Mouse (Mus musculus): ENCODE results near the gene Pacsin1. TPM values are rescaled to one million over a fixed set of nuclear protein-coding genes. Genes with fewer than 3 reads are reported as not detected.

The Pacsin1 gene
- polyA plus RNA-seq, 1 experiment from 2014 or later = 1.5 TPM

DNA sequence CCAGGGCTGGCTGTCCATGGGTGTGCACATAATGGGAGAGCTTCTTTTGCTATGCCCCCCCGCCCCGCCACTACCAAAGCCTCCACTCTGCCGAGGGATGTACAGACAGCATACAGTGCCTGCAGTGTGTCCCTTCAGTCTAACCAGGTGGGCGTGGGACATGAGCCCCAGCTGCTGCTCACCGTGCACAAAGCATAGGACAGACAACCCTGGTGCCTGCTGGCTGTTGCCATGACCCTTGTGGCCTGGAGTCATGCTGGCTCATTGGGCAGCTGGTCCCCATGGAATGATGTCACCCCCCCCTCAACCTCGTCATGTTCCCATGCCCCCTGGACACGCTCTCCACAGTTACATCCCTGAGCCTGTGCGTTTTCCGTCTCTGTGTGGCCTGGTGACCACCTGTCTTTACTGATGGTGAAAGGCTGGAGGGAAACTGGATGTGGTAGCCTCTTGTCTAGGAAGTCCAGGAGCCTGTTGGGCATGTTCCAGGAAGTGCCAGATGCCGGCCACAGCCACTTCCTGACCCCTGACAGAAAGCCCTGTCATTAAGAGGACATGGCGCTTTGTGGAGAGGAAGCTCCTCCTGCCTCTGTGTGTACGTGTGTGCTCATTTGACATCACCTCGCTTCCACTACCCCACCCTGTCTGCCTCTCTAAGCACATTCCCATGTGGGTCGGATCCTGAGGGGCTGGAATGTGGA, 35.8 kb downstream of the Pacsin1 start:
- no peak for ATAC-seq (replicated peaks; ENCODE audit: low FRiP score)
- peaks cover 27% of the 10 kb centered on the region for H3K27me3 ChIP-seq
- peaks cover 5% of the 10 kb centered on the region for H3K4me1 ChIP-seq
- no peak overlapping the region for H3K4me2 ChIP-seq
- H3K9me3 ChIP-seq (replicated peaks) = no peaks in the 10 kb centered on the region
- H3K36me3 ChIP-seq = no peaks in the 10 kb centered on the region
- no peak overlapping the region for H3K27ac ChIP-seq
- no peak overlapping the region for H3K9ac ChIP-seq
- WGBS = 66% methylated on average over 13 of the region's 14 CpGs
- H3K4me3 ChIP-seq (replicated peaks) = no peak overlapping the region

DNA sequence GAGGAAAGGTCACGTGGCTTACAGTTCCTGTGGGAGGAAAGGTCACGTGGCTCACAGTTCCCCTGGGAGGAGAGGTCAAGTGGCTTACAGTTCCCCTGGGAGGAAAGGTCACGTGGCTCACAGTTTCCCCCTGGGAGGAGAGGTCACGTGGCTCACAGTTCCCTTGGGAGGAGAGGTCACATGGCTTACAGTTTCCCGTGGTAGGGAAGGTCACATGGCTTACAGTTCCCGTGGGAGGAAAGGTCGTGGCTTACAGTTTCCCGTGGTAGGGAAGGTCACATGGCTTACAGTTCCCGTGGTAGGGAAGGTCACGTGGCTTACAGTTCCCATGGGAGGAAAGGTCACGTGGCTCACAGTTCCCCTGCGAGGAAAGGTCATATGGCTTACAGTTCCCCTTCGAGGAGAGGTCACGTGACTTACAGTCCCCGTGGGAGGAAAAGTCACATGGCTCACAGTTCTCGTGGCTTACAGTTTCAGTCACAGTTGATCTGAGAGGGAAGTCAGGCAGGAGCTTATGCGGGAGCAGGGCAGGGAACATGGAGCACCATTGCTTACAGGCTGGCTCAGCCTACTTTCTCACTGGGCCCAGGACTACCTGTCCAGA, 44.4 kb downstream of the Pacsin1 start:
- peaks cover 23% of the 10 kb centered on the region for H3K4me1 ChIP-seq
- no peak overlapping the region for H3K4me3 ChIP-seq (replicated peaks)
- H3K9ac ChIP-seq = no peak overlapping the region
- H3K27me3 ChIP-seq = no peaks in the 10 kb centered on the region
- no peaks in the 10 kb centered on the region for H3K36me3 ChIP-seq
- 85% methylated on average over 17 of the region's 17 CpGs for WGBS
- peaks cover 4% of the 10 kb centered on the region; the same call in 1 of the 2 replicates for H3K9me3 ChIP-seq (replicated peaks)
- no peak overlapping the region for H3K27ac ChIP-seq
- no peak for ATAC-seq (replicated peaks; ENCODE audit: low FRiP score)
- no peak overlapping the region for H3K4me2 ChIP-seq

DNA sequence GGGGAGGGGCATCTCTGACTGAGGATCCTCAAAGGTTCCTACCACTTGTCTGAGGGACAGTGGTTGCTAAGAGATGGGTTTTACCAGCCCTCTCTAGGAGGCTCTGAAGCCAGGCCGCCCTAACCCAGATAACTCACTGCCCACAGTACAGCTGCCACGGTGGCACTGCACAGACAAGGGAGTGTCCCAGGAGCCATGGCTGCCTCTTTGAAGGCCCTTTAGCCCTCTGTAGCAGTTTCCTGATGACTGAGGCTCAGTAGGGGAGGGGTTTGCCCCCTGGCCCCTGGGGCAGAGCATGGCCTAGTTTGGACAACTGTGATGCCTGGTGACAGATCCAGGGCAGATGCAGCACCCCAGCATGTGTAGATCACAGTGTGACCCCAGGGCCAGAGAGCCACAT, 45.5 kb downstream of the Pacsin1 start:
- H3K36me3 ChIP-seq = no peaks in the 10 kb centered on the region
- H3K9ac ChIP-seq = no peak overlapping the region
- H3K4me1 ChIP-seq = peaks cover 24% of the 10 kb centered on the region
- no peak for ATAC-seq (replicated peaks; ENCODE audit: low FRiP score)
- WGBS = 65% methylated on average over 2 of the region's 2 CpGs
- H3K27ac ChIP-seq = no peak overlapping the region
- H3K27me3 ChIP-seq = peaks cover 2% of the 10 kb centered on the region; the same call in 1 of the 2 replicates
- H3K4me3 ChIP-seq (replicated peaks) = no peak overlapping the region
- H3K9me3 ChIP-seq (replicated peaks) = peaks cover 4% of the 10 kb centered on the region; the same call in 1 of the 2 replicates
- H3K4me2 ChIP-seq = no peak overlapping the region

DNA sequence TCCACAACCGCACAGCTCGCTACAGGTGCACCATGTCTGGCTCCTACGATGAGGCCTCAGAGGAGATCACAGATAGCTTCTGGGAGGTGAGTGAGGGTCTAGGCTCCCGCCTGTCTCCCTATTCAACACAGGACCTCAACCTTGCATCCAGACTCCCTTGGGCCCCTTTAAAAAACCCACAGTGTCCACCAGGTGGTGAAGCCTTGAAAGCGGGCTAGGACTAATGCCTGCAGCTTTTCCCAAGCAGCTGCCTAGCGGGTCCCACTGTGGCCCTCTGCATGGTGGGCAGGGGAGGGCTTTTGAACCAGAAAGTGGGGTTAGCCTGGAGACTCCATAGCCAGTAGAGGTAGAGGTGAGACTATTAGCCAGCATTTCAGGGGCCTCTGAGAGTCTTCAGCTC, 46.5 kb downstream of the Pacsin1 start:
- 75% methylated on average over 6 of the region's 6 CpGs for WGBS
- no peak for ATAC-seq (replicated peaks; ENCODE audit: low FRiP score)
- Histone ChIP-seq H3K27ac (no peak overlapping the region), H3K27me3 (peaks cover 11% of the 10 kb centered on the region), H3K4me2 (no peak overlapping the region), H3K36me3 (no peaks in the 10 kb centered on the region), H3K9me3 (replicated peaks) (peaks cover 4% of the 10 kb centered on the region; the same call in 1 of the 2 replicates), H3K4me3 (replicated peaks) (no peak overlapping the region), H3K9ac (no peak overlapping the region), H3K4me1 (peaks cover 27% of the 10 kb centered on the region)

DNA sequence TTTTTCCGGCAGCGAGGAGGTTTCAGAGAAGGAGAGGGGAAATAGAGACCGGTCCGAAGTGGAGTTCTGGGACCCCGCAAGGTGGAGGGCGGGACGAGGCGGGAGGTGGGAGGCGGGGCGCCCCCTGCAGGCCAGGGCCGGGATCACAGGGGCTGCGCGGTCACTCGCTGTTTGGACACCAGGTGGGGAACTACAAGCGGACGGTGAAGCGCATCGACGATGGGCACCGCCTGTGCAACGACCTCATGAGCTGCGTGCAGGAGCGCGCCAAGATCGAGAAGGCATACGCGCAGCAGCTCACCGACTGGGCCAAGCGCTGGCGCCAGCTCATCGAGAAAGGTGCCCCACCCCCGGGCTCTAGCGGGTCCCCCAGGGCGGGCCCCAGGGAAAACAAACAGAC, 47.2 kb downstream of the Pacsin1 start:
- Histone ChIP-seq H3K27me3 (peaks cover 17% of the 10 kb centered on the region), H3K36me3 (no peaks in the 10 kb centered on the region), H3K9me3 (replicated peaks) (peaks cover 4% of the 10 kb centered on the region; the same call in 1 of the 2 replicates), H3K4me1 (peaks cover 27% of the 10 kb centered on the region), H3K4me2 (peak overlapping the region; percentile 67), H3K9ac (0 out of 2 replicates have a peak overlapping the region, but pooled peaks have one; percentile 1), H3K4me3 (replicated peaks) (peak overlapping the region; percentile 33), H3K27ac (no peak overlapping the region)
- ATAC-seq (replicated peaks; ENCODE audit: low FRiP score) = peak; percentile 43; the same call in 1 of the 2 replicates
- 3% methylated on average over 33 of the region's 34 CpGs for WGBS

DNA sequence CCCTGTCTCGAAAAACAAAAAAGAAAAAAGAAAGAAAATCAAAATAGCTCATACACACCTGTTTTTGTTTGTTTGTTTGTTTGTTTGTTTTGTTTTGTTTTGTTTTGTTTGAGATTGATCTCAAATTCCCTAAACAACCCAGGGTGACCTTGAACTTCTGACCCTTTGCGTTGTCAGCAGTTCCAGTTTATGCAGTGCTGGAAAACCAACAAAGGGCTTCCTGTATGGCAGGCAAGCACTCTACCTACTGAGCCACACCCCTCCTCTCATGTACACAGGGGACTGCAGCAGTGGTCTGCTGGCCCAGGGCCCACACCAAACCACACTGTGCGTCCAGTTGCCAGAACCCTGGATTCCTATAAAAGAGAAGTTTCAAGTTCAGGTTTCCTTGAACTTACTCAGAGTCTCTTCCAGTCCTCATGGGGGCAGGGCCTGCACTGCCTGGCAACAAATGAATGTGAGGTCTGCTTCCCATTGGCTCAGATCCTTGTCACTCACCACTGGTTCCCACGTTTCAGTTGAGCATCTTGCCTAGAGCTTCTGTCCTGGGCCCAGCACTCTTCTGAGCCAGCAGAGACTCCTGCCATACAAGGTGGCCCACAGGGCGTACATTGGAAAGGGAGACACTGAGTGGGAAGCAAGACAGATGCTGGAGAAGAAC, 48.8 kb downstream of the Pacsin1 start:
- no peak overlapping the region for H3K4me3 ChIP-seq (replicated peaks)
- H3K9ac ChIP-seq = no peak overlapping the region
- H3K4me2 ChIP-seq = no peak overlapping the region
- peaks cover 41% of the 10 kb centered on the region for H3K4me1 ChIP-seq
- no peaks in the 10 kb centered on the region for H3K36me3 ChIP-seq
- H3K9me3 ChIP-seq (replicated peaks) = no peaks in the 10 kb centered on the region
- peaks cover 19% of the 10 kb centered on the region for H3K27me3 ChIP-seq
- H3K27ac ChIP-seq = no peak overlapping the region
- 63% methylated on average over 5 of the region's 5 CpGs for WGBS
- no peak for ATAC-seq (replicated peaks; ENCODE audit: low FRiP score)

DNA sequence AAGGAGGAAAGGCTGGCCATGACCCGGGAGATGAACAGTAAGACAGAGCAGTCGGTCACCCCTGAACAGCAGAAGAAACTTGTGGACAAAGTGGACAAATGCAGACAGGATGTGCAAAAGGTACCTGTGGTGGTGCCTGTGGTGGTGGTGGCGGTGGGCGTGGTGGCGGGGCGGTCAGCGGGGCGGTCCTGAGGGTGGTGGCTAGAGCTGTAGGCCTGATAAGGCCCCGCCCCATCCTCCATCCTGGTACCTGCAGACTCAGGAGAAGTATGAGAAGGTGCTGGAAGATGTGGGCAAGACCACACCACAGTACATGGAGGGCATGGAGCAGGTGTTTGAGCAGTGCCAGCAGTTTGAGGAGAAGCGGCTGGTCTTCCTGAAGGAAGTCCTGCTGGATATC, 50.4 kb downstream of the Pacsin1 start:
- WGBS = 47% methylated on average over 10 of the region's 10 CpGs
- no peak overlapping the region for H3K4me2 ChIP-seq
- no peak overlapping the region for H3K4me3 ChIP-seq (replicated peaks)
- no peaks in the 10 kb centered on the region for H3K9me3 ChIP-seq (replicated peaks)
- H3K27ac ChIP-seq = no peak overlapping the region
- H3K4me1 ChIP-seq = peaks cover 44% of the 10 kb centered on the region
- ATAC-seq (replicated peaks; ENCODE audit: low FRiP score) = no peak
- no peak overlapping the region for H3K9ac ChIP-seq
- H3K36me3 ChIP-seq = no peaks in the 10 kb centered on the region
- peaks cover 20% of the 10 kb centered on the region for H3K27me3 ChIP-seq

DNA sequence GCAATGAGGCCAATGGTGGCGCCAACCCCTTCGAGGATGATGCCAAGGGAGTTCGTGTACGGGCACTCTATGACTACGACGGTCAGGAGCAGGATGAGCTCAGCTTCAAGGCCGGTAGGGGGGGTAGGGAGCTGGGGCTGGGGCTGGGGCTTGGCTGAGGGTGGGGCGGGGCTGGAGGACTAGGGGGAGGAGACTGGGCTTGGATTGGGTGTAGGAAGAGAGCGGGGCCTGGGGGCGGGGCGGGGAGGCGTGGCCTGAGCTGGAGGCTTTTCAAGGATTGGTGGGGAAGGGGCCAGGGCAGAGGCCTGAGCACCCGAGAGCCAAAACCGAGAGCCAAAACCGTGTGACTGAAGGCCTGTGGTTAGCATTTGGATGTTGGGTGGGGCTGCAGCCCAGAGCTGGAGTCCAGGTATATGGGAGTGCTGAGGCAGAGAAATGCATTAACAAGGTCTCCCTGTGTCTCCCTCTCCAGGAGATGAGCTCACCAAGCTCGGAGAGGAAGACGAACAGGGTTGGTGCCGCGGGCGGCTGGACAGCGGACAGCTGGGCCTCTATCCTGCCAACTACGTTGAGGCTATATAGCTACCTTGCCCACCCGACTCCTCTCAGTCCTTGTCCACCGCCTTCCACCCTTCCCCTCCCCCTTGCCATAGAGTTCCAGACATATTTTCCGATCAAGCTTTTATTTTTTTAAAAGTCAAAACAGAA, 52.8 kb downstream of the Pacsin1 start:
- ATAC-seq (replicated peaks; ENCODE audit: low FRiP score) = peak; percentile 90
- Histone ChIP-seq H3K27ac (no peak overlapping the region; the same call in 1 of the 2 replicates), H3K9me3 (replicated peaks) (no peaks in the 10 kb centered on the region), H3K9ac (0 out of 2 replicates have a peak overlapping the region, but pooled peaks have one; percentile 12), H3K27me3 (peaks cover 20% of the 10 kb centered on the region), H3K4me1 (peaks cover 22% of the 10 kb centered on the region), H3K4me3 (replicated peaks) (peak overlapping the region; percentile 39), H3K36me3 (no peaks in the 10 kb centered on the region), H3K4me2 (peak overlapping the region; percentile 72)
- 5% methylated on average over 25 of the region's 25 CpGs for WGBS

DNA sequence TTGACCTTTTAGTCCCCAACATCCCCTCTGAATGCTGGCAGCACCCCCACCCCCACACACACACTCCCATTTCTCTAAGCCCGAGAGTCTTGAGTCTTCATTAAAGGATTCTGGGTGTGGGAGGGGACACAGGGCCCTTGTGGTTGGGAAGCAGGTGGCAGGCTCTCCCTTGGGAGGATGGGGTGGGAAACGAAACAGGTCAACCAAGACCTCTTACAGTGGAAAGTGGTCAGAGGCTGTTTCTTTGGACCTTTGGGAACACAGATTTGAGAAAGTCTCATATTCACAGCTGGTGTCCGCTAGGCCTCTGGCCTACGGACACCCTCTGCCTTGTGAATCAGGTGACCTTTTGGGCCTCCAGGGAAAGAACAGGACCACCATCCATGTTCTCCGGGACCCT, 54.3 kb downstream of the Pacsin1 start:
- Histone ChIP-seq H3K4me3 (replicated peaks) (no peak overlapping the region), H3K4me2 (no peak overlapping the region), H3K36me3 (no peaks in the 10 kb centered on the region), H3K27ac (no peak overlapping the region), H3K4me1 (peaks cover 21% of the 10 kb centered on the region), H3K27me3 (peaks cover 20% of the 10 kb centered on the region), H3K9ac (no peak overlapping the region), H3K9me3 (replicated peaks) (no peaks in the 10 kb centered on the region)
- 69% methylated on average over 5 of the region's 5 CpGs for WGBS
- no peak for ATAC-seq (replicated peaks; ENCODE audit: low FRiP score)

DNA sequence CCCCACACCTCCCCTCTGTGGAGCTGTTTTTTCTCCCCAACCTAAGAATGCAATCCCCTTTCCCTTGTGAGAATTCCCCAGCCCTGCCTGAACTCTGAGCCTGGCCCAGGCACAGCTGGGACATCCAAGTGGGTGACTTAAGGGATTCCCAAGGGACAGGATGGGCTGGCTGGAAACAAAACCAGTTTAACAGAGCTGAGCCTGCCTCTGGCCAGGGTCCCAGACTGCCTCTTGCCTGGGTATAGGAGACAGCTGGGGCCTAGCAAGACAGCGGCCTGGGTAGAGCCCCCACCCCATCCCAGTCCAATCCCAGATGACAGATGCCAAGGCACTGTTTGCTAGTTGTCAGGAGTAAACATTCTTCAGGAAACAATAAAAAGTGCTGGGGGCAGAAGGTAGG, 57.5 kb downstream of the Pacsin1 start:
- WGBS = 58% methylated on average over 1 of the region's 1 CpGs
- ATAC-seq (replicated peaks; ENCODE audit: low FRiP score) = no peak
- Histone ChIP-seq H3K36me3 (no peaks in the 10 kb centered on the region), H3K4me2 (no peak overlapping the region), H3K4me3 (replicated peaks) (no peak overlapping the region), H3K27me3 (peaks cover 4% of the 10 kb centered on the region; the same call in 1 of the 2 replicates), H3K4me1 (peaks cover 26% of the 10 kb centered on the region), H3K9me3 (replicated peaks) (no peaks in the 10 kb centered on the region), H3K9ac (no peak overlapping the region), H3K27ac (no peak overlapping the region)

DNA sequence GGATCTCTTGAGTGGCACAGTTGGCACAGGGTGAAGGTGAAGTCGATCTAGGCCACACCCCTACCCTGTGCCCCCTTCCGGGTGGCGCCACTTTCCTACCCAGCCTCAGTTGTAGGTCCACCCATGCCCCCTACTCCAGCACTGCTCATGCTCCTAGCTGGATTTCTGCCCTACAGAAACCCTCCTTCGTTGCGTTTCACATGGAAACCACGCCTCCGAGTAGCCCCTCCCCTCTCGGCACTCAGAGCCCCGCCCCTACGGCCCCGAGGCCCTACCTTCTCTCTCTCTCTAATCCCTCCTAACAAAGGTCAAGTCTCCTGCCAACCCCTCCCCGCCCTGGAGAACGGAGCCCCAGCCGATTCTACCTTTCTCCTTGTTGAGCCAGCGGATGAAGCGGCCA, 61.5 kb downstream of the Pacsin1 start:
- Histone ChIP-seq H3K4me2 (peak overlapping the region; percentile 58), H3K9ac (peak overlapping the region; percentile 24; the same call in 1 of the 2 replicates), H3K4me1 (peaks cover 12% of the 10 kb centered on the region), H3K27me3 (peaks cover 5% of the 10 kb centered on the region; the same call in 1 of the 2 replicates), H3K4me3 (replicated peaks) (peak overlapping the region; percentile 37), H3K27ac (no peak overlapping the region), H3K9me3 (replicated peaks) (no peaks in the 10 kb centered on the region), H3K36me3 (no peaks in the 10 kb centered on the region)
- peak; percentile 47 for ATAC-seq (replicated peaks; ENCODE audit: low FRiP score)
- WGBS = 6% methylated on average over 16 of the region's 16 CpGs
